Mouse (Mus musculus) G1E-ER4 (cell line): Measurements from ENCODE around the gene Ifngr2. TPM values are rescaled to one million over a fixed set of nuclear protein-coding genes. Genes with fewer than 3 reads are reported as not detected.

Experiments used
- GATA1 ChIP-seq: IDR thresholded peaks from one replicate; pipeline ENCODE4 v1.8.0; 2012; ENCODE audit warnings: low read length, inconsistent platforms
- polyA plus RNA-seq: library from polyadenylated mRNA; stranded (reverse); fragments of >175 nt; gene quantifications from 2 replicates; pipeline ENCODE4 v1.2.3, GENCODE M21; 2012

Gene Ifngr2
- polyA plus RNA-seq, 1 experiment = 26.8 TPM

- no peak for TF ChIP-seq GATA1
Measured at GRCm38 (mm10) chr16:91551081-91551524, 4.2 kb downstream of the Ifngr2 start.

GRCm38 (mm10) chr16:91552072-91552471, 5.2 kb downstream of the Ifngr2 start:
- no peak for TF ChIP-seq GATA1

- no peak for TF ChIP-seq GATA1
Measured at GRCm38 (mm10) chr16:91553625-91554024, 6.8 kb downstream of the Ifngr2 start.

GRCm38 (mm10) chr16:91555017-91555605, 8.2 kb downstream of the Ifngr2 start:
- TF ChIP-seq GATA1 = no peak

GRCm38 (mm10) chr16:91556659-91557058, 9.8 kb downstream of the Ifngr2 start:
- TF ChIP-seq GATA1 = no peak

GRCm38 (mm10) chr16:91557214-91557613, 10.3 kb downstream of the Ifngr2 start:
- no peak for TF ChIP-seq GATA1

GRCm38 (mm10) chr16:91557693-91558092, 10.8 kb downstream of the Ifngr2 start:
- no peak for TF ChIP-seq GATA1

- no peak for TF ChIP-seq GATA1
Measured at GRCm38 (mm10) chr16:91561099-91561498, 14.2 kb downstream of the Ifngr2 start.

- no peak for TF ChIP-seq GATA1
Measured at GRCm38 (mm10) chr16:91561541-91562457, 14.9 kb downstream of the Ifngr2 start.

GRCm38 (mm10) chr16:91564580-91565291, 17.9 kb downstream of the Ifngr2 start:
- no peak for TF ChIP-seq GATA1

- TF ChIP-seq GATA1 = no peak
Measured at GRCm38 (mm10) chr16:91565292-91565951, 18.6 kb downstream of the Ifngr2 start.

GRCm38 (mm10) chr16:91566002-91566401, 19.1 kb downstream of the Ifngr2 start:
- no peak for TF ChIP-seq GATA1

- TF ChIP-seq GATA1 = no peak
Measured at GRCm38 (mm10) chr16:91568960-91569359, 22.1 kb downstream of the Ifngr2 start.

GRCm38 (mm10) chr16:91571105-91571504, 24.2 kb downstream of the Ifngr2 start:
- TF ChIP-seq GATA1 = no peak

GRCm38 (mm10) chr16:91575151-91575550, 28.3 kb downstream of the Ifngr2 start:
- no peak for TF ChIP-seq GATA1
